Mouse (Mus musculus): ENCODE results near the gene Clcn2.

DNA sequence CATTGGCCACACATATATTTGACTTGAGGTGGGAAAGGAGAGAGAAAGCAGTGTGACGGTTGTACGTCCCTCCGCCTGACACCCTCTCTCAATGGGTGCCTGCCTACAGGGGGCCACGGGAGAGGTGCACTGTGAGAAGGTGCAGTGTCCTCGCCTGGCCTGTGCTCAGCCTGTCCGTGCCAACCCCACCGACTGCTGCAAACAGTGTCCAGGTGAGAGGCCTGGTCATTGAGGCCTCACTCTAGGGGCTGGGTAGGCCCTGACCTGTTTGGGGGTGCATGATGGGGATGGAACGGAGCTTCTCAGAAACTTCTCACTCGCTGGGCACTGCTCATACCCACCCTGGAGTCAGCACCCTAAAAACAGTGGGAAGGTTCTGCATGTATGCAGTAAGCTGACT is 22.3 kb upstream of the Clcn2 start:
- TF ChIP-seq GATA1 (IDR thresholded peaks at IDR 0.05; ENCODE audit: low read length) (no peak), TAL1 (IDR thresholded peaks at IDR 0.05; ENCODE audit: low read length) (no peak)

Measured in erythroblast, embryonic 14.5 days (primary cell).